Mouse (Mus musculus) T-cell, adult 2 months (primary cell): ENCODE data around the gene Slc39a12.

Experiments used
- DNase-seq: peaks from one replicate; pipeline ENCODE4 v3.0.0; 2022; ENCODE audit warnings: low spot score

Gene Slc39a12

DNA sequence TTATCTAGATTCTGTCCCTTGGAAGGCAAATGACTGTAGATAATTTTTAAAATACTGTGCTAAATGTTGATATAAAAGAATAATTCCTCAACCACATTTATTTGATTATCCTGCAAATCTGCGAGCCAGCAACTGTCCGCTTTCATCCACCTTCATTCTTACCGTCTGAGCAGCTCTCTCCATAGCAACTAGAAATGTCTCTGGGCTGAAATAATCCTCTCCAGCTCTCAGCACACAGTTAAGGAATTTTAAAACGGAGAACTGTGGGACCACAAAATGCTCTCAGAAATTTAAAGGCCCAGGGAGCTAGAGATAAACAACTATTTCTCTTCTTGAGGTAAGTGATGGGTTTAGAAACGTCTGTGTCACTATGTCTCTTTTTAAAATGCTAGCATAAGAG is at the start of gene Slc39a12:
Slc39a12 (plus strand) TSS at position 155 of the 400 bp plus-strand sequence.
- no peak for DNase-seq

DNA sequence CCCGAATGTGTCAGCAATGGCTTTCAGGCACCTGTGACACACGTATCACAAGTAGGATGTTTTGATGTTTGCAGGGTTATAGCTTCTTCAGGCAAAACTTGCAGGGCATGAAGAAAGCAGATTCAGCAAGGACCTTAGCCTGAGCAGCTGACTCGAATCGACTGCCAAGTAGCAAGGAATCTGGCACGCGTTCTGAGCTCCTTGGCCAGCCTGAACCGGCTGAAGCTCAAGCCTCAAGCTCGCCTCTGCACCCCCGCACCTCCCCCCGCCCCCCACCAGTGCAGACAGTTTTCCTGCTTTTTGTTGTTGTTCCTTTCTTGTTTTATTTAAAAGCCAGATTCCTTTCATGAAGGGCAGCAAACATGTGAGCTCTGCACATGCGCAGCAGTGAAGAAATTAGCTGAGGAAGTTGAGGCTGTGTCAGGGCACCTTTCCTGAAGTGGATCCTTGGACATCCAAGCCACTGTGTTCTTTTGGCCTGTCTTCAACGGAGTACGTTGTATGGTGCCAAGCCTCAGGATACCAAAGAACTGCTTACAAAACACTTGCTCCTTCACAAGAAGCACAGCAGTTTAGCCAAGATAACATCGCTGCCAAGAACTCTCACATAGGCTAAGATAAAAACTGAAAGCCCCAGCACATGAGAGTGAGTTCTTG is 46.3 kb upstream of the Slc39a12 start:
- no peak for DNase-seq

DNA sequence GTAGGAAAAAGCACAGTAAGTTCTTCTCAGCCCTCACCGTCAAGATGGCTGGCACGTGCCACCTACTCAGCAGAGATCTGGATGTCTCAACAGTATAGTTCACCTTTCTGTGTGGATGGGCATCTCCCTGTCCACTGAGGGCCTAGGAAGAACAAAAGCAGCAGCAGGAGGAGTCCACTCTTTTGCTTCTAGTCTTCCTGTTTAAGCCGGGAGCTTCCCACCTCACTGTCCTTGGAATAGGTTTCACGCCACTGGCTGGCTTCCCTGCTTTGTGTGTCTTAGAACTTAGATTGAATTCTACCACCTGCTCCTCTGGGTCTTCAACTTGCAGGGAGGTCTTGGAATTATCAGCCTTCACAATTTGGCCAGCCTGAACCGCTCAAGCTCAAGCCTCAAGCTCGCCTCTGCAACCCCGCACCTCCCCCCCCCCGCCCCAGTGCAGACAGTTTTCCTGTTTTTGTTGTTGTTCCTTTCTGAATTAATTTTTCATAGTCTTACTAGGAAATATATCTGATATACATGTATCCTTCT is 45.7 kb upstream of the Slc39a12 start:
- DNase-seq, result no peak

GRCm38 (mm10) chr2:14388856-14389255 is 740 bp downstream of the Slc39a12 start:
- DNase-seq, result no peak

- no peak for DNase-seq
Measured at GRCm38 (mm10) chr2:14390900-14391299, 2.8 kb downstream of the Slc39a12 start.

DNA sequence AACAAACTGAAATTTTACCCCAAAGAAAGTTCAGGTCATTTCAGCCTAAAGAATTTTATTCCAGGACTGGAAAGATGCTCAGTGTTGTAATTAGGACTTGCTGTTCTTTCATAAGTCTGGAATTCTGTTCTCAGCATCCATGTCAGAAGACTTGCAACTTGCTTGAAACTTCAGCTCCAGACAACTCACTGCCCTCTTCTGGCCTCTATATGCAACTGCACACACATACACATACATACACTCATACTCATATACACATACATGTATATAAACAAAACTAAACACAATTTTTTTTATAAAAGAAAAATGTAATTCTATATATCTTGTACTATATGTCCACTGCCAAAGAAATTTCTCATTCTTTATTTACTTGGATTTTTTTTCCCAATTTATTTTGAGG is 14.9 kb downstream of the Slc39a12 start:
- DNase-seq, result no peak

GRCm38 (mm10) chr2:14428987-14429386 is 40.9 kb downstream of the Slc39a12 start:
- no peak for DNase-seq

GRCm38 (mm10) chr2:14447322-14447721 is 59.2 kb downstream of the Slc39a12 start:
- no peak for DNase-seq

- no peak for DNase-seq
Measured at GRCm38 (mm10) chr2:14450866-14451265, 62.8 kb downstream of the Slc39a12 start.

- no peak for DNase-seq
Measured at GRCm38 (mm10) chr2:14454946-14455631, 67.0 kb downstream of the Slc39a12 start.

DNA sequence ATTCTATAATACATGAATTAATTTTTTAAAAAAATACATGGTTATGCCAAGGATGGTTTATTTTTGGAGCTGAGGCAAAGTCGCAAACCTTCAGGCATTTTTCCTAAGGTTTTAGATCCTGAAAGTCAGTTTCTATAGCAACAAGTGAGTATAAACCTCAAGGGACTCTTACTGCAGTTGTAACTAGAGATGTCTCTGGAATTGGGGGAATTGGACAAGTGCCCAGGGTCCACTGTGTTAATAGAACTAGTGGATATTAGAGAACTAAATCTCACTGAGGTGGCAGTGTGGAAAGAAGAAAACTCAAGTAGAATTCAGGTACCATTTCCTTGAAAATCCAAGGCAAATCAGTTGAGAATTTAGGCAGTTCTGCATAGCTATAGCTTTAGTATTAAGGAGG is 76.3 kb downstream of the Slc39a12 start:
- no peak for DNase-seq

DNA sequence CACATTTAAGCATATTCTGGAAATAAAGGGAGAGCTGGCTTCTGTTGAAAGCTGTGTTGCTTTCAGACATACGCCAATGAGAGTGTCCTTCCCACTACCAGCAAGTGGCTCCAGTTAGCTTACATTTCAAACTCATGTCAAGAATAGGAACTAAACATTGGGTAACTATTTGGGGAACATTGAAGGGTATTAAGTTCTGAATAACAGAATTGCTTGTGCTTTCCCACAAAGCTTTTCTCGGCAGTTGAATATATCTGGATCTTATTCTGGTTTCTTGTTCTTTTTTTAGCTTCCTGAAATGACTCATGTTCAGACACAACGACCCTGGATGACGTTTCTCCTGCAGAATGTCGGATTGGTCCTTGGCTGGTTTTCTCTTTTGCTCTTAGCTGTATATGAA is 106.0 kb downstream of the Slc39a12 start:
- DNase-seq, result no peak

- DNase-seq, result no peak
Measured at GRCm38 (mm10) chr2:14496150-14496549, 108.0 kb downstream of the Slc39a12 start.

- DNase-seq, result no peak
Measured at GRCm38 (mm10) chr2:14502482-14502881, 114.4 kb downstream of the Slc39a12 start.

DNA sequence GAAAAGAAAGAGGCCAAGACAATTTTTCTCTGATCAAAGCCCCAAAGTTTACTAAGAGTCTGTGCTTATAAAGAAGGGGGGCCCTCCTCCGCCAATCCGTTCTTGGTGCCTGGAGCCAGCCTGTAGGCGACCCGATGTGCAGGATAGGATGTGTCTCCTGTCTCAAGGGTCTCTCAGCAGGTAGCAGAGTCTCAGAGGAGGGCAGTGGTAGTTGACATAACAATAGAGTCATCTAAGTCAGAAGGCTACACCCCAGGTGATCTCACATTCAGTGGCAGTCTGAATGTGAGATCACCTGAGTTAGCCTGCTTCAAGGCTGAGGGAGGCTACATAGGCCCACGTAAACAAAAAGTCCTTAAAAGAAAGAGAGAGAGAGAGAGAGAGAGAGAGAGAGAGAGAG is 130.1 kb downstream of the Slc39a12 start:
- no peak for DNase-seq

DNA sequence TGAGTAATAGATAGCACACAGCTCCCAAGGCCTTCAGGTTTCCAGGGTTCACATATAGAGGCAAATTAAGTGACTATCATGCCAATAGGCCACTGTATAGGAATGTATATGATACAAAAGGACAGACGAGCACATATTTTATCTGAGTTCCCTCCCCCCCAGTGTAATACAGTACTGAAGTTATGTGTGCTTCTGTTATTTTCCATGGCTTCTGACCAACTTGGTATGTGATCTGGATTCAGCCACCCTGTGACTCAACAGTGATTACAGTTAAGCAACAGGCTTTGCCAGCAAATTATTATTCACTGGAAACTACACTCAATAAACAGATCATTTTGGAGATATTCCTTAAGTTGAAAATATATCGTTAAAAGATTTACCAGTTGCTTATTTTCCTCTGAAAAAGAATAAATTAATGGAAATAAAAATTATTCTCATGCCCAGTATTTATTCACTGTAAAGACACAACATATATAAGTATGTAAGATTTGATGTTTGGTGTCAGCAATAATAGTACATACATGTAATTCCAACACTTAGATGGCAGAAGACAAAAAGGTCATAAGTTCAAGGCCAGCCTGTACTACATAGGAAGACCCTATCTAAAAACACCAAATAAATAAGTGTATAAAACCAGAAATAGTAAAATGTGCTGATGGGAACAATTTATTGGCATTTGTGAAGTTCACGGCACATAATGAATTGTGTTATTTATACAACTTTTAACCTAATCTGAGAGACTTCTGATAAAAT is 146.4 kb downstream of the Slc39a12 start:
- no peak for DNase-seq

GRCm38 (mm10) chr2:14535246-14535671 is 147.1 kb downstream of the Slc39a12 start:
- no peak for DNase-seq

- DNase-seq, result no peak
Measured at GRCm38 (mm10) chr2:14537781-14538180, 149.7 kb downstream of the Slc39a12 start.

- DNase-seq, result no peak
Measured at GRCm38 (mm10) chr2:14543355-14543754, 155.2 kb downstream of the Slc39a12 start.

DNA sequence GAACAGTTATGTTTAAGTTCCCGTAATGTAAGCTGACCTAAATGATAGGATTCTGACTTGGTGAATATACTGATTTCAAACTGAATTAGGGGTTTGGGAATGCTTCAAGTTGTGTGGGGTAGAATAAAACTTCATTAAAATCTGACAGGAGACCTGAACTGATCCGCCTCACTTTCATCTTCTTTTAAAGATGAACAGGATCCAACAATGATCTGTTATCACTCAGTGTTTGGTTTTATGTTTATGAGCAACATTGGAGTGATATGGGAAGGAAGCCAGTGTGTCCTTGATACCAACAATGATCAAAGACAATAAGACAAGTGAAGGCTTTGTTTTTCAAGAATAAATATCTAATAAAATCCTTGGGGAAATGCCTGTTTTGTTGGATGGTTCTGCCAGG is 155.7 kb downstream of the Slc39a12 start:
- no peak for DNase-seq
